Mouse (Mus musculus) right cerebral cortex, postnatal 10 days (tissue): ENCODE data around the gene Fam189a1.
A peak's percentile ranks its signal among the peaks of the same experiment; 100 is the strongest.

Experiments used
- DNase-seq, 2 experiments: peaks; one replicate each; pipeline ENCODE4 v3.0.0; 2021; ENCODE audit warnings: low spot score in 2 of 2

The Fam189a1 gene

GRCm38 (mm10) chr7:64950771-64951099, 205.6 kb downstream of the Fam189a1 start:
- no peak for DNase-seq

DNA sequence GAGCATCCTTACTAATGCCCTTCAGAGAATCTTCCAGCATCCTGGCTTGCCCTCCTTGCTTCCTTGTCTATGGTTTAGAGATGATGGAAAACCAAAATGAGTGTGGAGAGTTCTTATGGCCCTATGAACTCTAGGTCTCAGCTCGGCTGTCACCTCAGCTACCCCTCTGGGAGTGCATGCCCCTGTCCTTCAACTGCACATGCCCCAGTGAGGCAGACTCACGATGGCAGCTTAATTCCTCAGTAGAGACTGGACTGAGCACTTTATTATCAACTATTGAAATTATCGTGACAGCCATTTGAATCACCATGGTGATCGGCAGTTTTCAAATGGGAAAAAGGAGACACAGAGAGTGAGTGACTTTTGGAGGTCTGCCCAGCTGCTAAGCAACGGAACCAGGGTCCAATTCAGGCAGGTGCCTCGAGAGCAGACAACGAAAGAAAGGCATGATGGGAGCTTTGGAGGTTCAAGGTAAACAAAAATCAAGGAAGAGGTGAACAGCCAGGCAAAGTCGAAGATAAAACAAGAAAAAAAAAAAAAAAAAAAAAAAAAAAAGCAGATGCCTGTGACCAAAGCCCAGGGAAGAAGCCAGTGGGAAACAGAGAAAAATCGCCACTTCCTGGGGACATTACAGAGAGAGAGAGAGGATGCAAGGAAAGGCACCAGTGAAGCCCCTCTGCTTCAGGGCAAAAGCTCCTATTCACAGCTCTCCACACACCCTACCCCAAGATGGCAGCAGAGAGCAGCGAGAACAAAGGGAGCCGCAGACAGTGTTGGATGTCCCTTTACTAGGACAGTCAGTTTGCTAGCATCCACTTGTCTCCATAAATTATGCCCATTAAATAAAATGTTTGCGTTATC, 206.2 kb downstream of the Fam189a1 start:
- DNase-seq, result peak; percentile 56 to 78

- DNase-seq, result no peak
These were observed 206.9 kb downstream of the Fam189a1 start for GRCm38 (mm10) chr7:64949465-64949864.

GRCm38 (mm10) chr7:64944686-64945085, 211.7 kb downstream of the Fam189a1 start:
- no peak for DNase-seq

- DNase-seq, result no peak
These were observed 212.2 kb downstream of the Fam189a1 start for GRCm38 (mm10) chr7:64944175-64944574.

DNA sequence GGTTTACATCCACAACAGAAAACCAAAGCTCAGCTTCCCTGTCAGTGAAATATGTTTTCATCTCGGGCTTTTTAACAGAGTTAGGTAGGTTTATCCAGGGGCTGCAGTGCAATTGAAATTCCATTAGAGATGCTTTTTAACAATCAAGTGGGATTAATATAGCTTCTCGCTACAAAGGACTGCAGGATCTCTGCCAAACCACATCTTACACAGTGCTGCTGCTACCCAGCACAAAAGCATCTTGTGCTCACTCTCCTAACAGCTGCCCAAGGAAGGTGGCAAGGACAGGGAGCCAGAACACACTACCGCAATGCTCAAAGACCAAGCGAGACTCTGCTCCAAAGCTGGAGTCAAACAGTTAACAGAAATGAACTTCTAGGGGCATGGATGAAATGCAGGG, 219.4 kb downstream of the Fam189a1 start:
- DNase-seq, result no peak

- DNase-seq, result no peak
These were observed 222.3 kb downstream of the Fam189a1 start for GRCm38 (mm10) chr7:64934115-64934514.

- no peak for DNase-seq
These were observed 225.4 kb downstream of the Fam189a1 start for GRCm38 (mm10) chr7:64930980-64931379.

- DNase-seq, result peak; percentile 42 to 58
These were observed 232.5 kb downstream of the Fam189a1 start for GRCm38 (mm10) chr7:64923918-64924317.

- DNase-seq, result no peak
These were observed 235.2 kb downstream of the Fam189a1 start for GRCm38 (mm10) chr7:64921189-64921588.

- no peak for DNase-seq
These were observed 235.6 kb downstream of the Fam189a1 start for GRCm38 (mm10) chr7:64920735-64921134.

GRCm38 (mm10) chr7:64916654-64917053, 239.7 kb downstream of the Fam189a1 start:
- no peak for DNase-seq

- DNase-seq, result no peak
These were observed 241.2 kb downstream of the Fam189a1 start for GRCm38 (mm10) chr7:64915121-64915520.

GRCm38 (mm10) chr7:64911945-64912344, 244.4 kb downstream of the Fam189a1 start:
- DNase-seq, result no peak

GRCm38 (mm10) chr7:64910208-64910607, 246.2 kb downstream of the Fam189a1 start:
- DNase-seq, result no peak

DNA sequence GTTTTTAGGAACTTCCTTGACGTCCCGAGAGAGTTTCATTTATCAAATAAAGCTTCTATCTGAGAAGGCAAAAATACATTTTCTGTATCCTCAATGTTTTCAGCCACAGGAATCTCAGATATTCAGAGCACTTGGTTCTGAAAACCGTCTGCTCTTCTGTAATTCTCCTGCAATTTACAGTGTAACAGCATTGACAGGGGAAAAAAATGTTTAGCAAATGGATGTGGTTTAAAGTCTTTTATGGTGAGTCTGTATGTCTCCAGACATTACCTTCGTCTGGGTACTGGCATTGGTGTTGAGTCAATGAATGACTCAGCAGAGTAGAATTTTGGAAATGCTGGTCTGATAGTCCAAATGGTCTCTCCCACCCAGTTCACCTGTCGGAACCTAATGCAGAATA, 249.4 kb downstream of the Fam189a1 start:
- no peak for DNase-seq

GRCm38 (mm10) chr7:64905506-64905905, 250.9 kb downstream of the Fam189a1 start:
- no peak for DNase-seq

- DNase-seq, result no peak
These were observed 256.1 kb downstream of the Fam189a1 start for GRCm38 (mm10) chr7:64900249-64900648.

DNA sequence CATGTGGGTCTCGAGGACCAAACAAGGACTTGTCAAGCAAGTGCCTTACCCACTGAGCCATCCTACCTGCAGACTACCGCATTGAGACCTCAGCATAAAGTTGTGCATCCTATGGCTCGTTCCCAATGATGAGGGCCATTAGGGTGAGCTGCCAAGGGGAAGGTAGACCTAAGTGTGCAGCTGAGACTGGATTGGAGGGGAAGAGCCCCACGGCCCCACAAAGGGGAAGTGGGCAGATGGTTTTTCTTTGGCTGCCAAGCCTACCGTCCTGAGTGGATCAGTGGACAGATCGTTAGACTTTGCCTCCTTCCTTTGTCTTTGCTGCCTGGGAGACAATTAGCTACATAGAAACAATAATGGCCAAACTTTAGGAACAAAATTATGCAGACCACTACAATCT, 259.8 kb downstream of the Fam189a1 start:
- DNase-seq, result no peak

- no peak for DNase-seq
These were observed 260.7 kb downstream of the Fam189a1 start for GRCm38 (mm10) chr7:64895685-64896101.

DNA sequence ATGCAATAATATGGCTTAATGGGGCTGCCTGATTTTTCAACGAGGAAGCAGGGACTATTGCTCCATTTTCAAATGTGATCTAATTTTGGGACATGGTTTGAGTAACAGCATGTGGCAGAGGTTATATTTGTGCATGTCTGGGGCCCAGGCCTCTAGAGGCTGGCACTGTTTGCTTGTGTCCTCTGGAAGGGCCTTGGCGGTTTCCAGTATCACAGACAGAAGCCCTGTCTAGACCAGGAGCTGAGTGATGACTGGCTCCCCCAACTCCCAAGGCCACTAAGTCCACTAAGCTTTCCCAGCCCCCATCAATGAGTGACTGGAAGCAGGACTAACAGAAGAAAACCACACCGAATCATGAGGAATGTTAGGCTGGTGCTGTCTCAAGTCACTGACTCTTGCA, 265.2 kb downstream of the Fam189a1 start:
- no peak for DNase-seq

DNA sequence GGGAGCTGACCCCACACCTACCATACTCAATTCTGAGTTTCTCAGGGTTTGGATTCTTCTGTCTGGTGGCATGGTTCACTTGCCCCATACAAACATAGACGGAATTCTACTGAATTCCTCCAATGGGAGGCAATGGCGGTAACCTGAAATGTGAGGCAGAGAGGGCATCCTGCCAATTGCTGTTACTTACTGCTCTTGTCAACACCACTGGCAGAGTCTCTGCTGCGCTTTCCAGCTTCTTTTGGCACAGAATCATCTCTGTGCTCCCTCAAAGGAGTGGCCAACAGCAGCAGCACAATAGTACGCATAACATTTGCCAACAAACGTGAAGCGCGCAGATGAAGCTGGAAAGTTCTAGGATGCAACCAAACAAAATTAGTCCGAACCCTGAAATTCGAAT, 266.5 kb downstream of the Fam189a1 start:
- peak; percentile 78 to 80 for DNase-seq

- DNase-seq, result no peak
These were observed 272.0 kb downstream of the Fam189a1 start for GRCm38 (mm10) chr7:64884187-64884862.
